Mouse (Mus musculus) spleen, adult 2 months (tissue): ENCODE data around the gene Kdm6b.

Experiments used
- CTCF ChIP-seq: fragments of 200-500 bp; IDR thresholded peaks from 2 replicates; pipeline ENCODE4 v1.5.1; 2011; ENCODE audit warnings: mild to moderate bottlenecking, inconsistent platforms; ENCODE audit not compliant: insufficient read depth, insufficient read length, insufficient replicate concordance; ENCODE audit errors: extremely low read depth
- POLR2A ChIP-seq: fragments of 200-500 bp; IDR thresholded peaks from 2 replicates; pipeline ENCODE4 v1.6.1; 2011; ENCODE audit warnings: low read depth, low read length, inconsistent platforms

GRCm38 (mm10) chr11:69432640-69432982 is 19.1 kb upstream of the Kdm6b start:
- TF ChIP-seq CTCF: no peak
- no peak for TF ChIP-seq POLR2A
